Mouse (Mus musculus): Measurements from ENCODE around the gene Nanos1. TPM values are rescaled to one million over a fixed set of nuclear protein-coding genes. Genes with fewer than 3 reads are reported as not detected.

The Nanos1 gene
- total and polyA plus RNA-seq, 3 experiments: 4.5 to 4.6 TPM; not detected in 1

GRCm38 (mm10) chr19:60740560-60740959, 15.2 kb upstream of the Nanos1 start (continued):
- TF ChIP-seq MXI1 (IDR thresholded peaks at IDR 0.05; ENCODE audit: low read depth, low read length) (no peak), MAX (IDR thresholded peaks at IDR 0.05; ENCODE audit: low read length) (0 out of 2 replicates have a peak, but pooled peaks have one; percentile 30), TAL1 (IDR thresholded peaks at IDR 0.05; ENCODE audit: low read length) (no peak), MAFK (IDR thresholded peaks at IDR 0.05; ENCODE audit: borderline replicate concordance, low read depth, low read length) (no peak), RAD21 (IDR thresholded peaks at IDR 0.05; ENCODE audit: low read depth, low read length) (peak; percentile 52), RCOR1 (IDR thresholded peaks at IDR 0.05; ENCODE audit: low read depth, low read length) (no peak), E2F4 (IDR thresholded peaks at IDR 0.05; ENCODE audit: borderline replicate concordance, low read depth, low read length) (no peak), ZKSCAN1 (IDR thresholded peaks at IDR 0.05; ENCODE audit: low read depth, low read length) (no peak), MAZ (IDR thresholded peaks at IDR 0.05; ENCODE audit: low read depth, low read length) (no peak), USF1 (IDR thresholded peaks at IDR 0.05; ENCODE audit: low read depth, low read length) (no peak), POLR2AphosphoS5 (IDR thresholded peaks at IDR 0.05; ENCODE audit: borderline replicate concordance, low read depth, low read length) (no peak), BHLHE40 (IDR thresholded peaks at IDR 0.05; ENCODE audit: borderline replicate concordance, low read depth, low read length) (no peak), MYB (IDR thresholded peaks at IDR 0.05; ENCODE audit: low read depth, low read length) (no peak), EP300 (IDR thresholded peaks at IDR 0.05; ENCODE audit: low read depth in 1 of 2, low read length in 2 of 2) (no peak), HCFC1 (IDR thresholded peaks at IDR 0.05; ENCODE audit: low read depth, low read length) (no peak), MEF2A (IDR thresholded peaks at IDR 0.05; ENCODE audit: extremely low read depth, insufficient replicate concordance, low read depth, low read length, poor library complexity, severe bottlenecking) (no peak), ZNF384 (IDR thresholded peaks at IDR 0.05; ENCODE audit: low read depth, low read length) (no peak)

DNA sequence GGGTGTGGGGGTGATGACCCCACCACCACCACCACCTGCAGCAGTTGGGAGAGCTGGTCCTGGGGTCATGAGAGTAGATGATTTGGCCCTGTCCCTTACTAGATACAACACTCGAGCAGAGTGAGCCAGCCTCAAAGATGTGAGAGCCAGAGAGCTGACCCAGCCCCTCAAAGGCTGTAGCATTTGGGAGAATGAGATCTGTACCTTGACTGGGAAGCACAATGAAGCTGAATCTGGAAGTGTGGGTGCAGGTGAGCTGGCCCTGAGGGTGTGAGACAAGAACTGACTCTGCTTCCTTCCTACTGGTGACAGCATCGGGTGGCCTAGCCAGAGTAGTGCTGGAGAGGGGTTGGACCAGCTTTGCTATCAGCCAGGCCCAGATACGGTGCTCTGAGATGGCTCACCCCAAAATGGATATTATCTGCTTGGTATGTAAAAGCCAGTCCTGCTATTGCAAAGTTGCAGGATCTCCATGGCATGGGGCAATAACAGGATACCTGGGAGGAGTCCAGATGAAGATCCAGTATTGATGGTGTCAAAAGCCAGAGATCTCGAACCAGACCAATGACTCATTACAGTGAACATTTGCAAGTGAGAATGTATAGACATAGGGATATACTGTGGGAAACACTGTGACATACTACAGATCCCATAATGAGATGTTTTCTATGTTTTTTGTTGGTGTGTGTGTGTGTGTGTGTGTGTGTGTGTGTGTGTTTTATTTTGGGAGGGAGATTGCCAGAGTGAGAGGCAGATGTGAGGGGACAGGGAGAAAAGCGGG, 11.8 kb upstream of the Nanos1 start:
- Histone ChIP-seq H3K79me2 (ENCODE audit: control insufficient read depth, insufficient read depth, low read length, poor library complexity) (no peaks in the 10 kb centered on the region), H3K9ac (ENCODE audit: control insufficient read depth, low read depth, low read length, poor library complexity, severe bottlenecking) (0 out of 2 replicates have a peak overlapping the region, but pooled peaks have one; percentile 8), H3K27ac (ENCODE audit: control insufficient read depth, low read depth, low read length) (peak overlapping the region; percentile 27), H3K9me3 (replicated peaks; ENCODE audit: insufficient read depth, low read length) (no peaks in the 10 kb centered on the region), H3K36me3 (ENCODE audit: control insufficient read depth in 1 of 2, insufficient read depth in 2 of 2, low read length in 2 of 2) (peaks cover 0 to 9% of the 10 kb centered on the region in 2 experiments; a peak in 2 of 4 replicates), H3K4me3 (ENCODE audit: control insufficient read depth in 1 of 2, insufficient read depth in 1 of 2, low read depth in 2 of 2, low read length in 2 of 2) (no peak overlapping the region), H3K27me3 (ENCODE audit: control insufficient read depth in 1 of 2, insufficient read depth in 2 of 2, low read length in 2 of 2) (no peaks in the 10 kb centered on the region), H3K4me1 (ENCODE audit: control insufficient read depth in 1 of 2, insufficient read depth in 2 of 2, low read length in 2 of 2) (peaks cover 11 to 12% of the 10 kb centered on the region in 2 experiments)
- DNase-seq (ENCODE audit: low read depth, low spot score): peak; percentile 88
- no peak for TF ChIP-seq POLR2A (IDR thresholded peaks at IDR 0.05; ENCODE audit: control insufficient read depth in 1 of 2, insufficient read depth in 1 of 2, low read depth in 1 of 2, low read length in 2 of 2, poor library complexity in 1 of 2)
- no peak for TF ChIP-seq ZC3H11A (IDR thresholded peaks at IDR 0.05; ENCODE audit: low read depth, low read length)
- peak; percentile 83 for TF ChIP-seq GATA1 (IDR thresholded peaks at IDR 0.05; ENCODE audit: low read depth, low read length)
- no peak for TF ChIP-seq MAFK (IDR thresholded peaks at IDR 0.05; ENCODE audit: borderline replicate concordance, low read depth, low read length)
- no peak for TF ChIP-seq SMC3 (IDR thresholded peaks at IDR 0.05; ENCODE audit: low read depth, low read length)
- no peak for TF ChIP-seq MXI1 (IDR thresholded peaks at IDR 0.05; ENCODE audit: low read depth, low read length)
- no peak for TF ChIP-seq HCFC1 (IDR thresholded peaks at IDR 0.05; ENCODE audit: low read depth, low read length)
- peak; percentile 77 for TF ChIP-seq TAL1 (IDR thresholded peaks at IDR 0.05; ENCODE audit: low read length)
- no peak for TF ChIP-seq USF2 (IDR thresholded peaks at IDR 0.05; ENCODE audit: borderline replicate concordance in 1 of 2, insufficient read depth in 1 of 2, low read depth in 1 of 2, low read length in 2 of 2)
- no peak for TF ChIP-seq E2F4 (IDR thresholded peaks at IDR 0.05; ENCODE audit: borderline replicate concordance, low read depth, low read length)
- TF ChIP-seq ZKSCAN1 (IDR thresholded peaks at IDR 0.05; ENCODE audit: low read depth, low read length): no peak
- no peak for TF ChIP-seq RCOR1 (IDR thresholded peaks at IDR 0.05; ENCODE audit: low read depth, low read length)
- no peak for TF ChIP-seq MYC (IDR thresholded peaks at IDR 0.05; ENCODE audit: low read depth, low read length)
- no peak for TF ChIP-seq CHD2 (IDR thresholded peaks at IDR 0.05; ENCODE audit: low read length)
- TF ChIP-seq RAD21 (IDR thresholded peaks at IDR 0.05; ENCODE audit: low read depth, low read length): no peak
- no peak for TF ChIP-seq ZMIZ1 (IDR thresholded peaks at IDR 0.05; ENCODE audit: low read depth, low read length)
- TF ChIP-seq TBP (IDR thresholded peaks at IDR 0.05; ENCODE audit: low read depth, low read length): peak; percentile 40; the same call in 1 of the 2 replicates
- TF ChIP-seq MAX (IDR thresholded peaks at IDR 0.05; ENCODE audit: low read length): no peak
- TF ChIP-seq MAZ (IDR thresholded peaks at IDR 0.05; ENCODE audit: low read depth, low read length): no peak
- no peak for TF ChIP-seq ELF1 (IDR thresholded peaks at IDR 0.05; ENCODE audit: low read depth, low read length)
- TF ChIP-seq JUND (IDR thresholded peaks at IDR 0.05; ENCODE audit: low read depth, low read length): no peak
- TF ChIP-seq POLR2AphosphoS5 (IDR thresholded peaks at IDR 0.05; ENCODE audit: borderline replicate concordance, low read depth, low read length): no peak
- peak; percentile 59 for TF ChIP-seq ETS1 (IDR thresholded peaks at IDR 0.05; ENCODE audit: low read depth, low read length)
- TF ChIP-seq TCF12 (IDR thresholded peaks at IDR 0.05; ENCODE audit: low read depth, low read length): peak; percentile 84
- TF ChIP-seq GABPA (IDR thresholded peaks at IDR 0.05; ENCODE audit: low read depth, low read length): no peak
